Mouse (Mus musculus): ENCODE results near the gene Tpcn1.

The Tpcn1 gene

DNA sequence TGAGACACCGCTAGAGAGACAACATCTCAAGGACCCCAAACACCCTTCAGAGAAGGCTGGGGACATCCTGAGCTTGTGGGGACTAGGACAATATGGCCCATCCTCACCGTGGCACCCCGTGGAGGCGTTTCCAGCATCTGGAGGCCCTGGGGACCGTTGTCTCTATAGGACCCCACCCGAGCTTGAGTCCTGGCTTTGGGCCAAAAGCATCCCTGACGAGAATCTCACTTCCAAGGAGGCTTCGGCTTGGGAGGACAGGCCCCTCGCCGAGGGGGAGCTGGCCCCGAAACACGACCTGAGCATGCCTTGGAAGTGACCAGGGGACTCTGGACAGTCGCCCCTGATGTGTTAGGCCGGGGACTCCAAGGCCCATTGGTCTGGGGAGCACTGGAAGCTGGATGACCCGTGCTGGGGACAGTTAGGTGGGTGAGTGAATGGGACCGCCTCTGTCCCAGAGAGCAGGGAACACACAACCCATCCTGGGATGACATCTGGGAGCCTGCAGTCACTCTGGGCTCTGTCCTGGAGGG lies 20.8 kb upstream of the Tpcn1 start:
- 77% methylated on average over 16 of the region's 16 CpGs for WGBS

DNA sequence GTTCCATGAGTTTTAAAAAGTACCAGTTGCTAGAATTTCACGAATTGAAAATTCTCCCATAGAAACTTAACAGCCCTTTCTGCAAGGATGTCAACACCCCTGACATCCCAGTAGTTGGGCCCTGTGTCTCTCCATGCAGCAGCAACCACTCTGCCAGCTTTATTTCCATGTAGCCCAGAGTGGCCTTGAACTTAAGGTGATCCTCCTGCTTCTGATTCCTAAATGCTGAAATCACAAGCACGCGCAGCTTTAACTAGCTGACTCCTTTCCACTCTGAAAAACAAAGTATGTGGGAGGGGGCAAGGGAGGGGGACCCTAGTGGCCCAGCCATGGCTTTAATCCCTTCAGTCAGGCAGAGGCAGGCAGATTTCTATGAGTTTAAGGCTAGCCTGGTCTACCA lies 18.9 kb upstream of the Tpcn1 start:
- WGBS, result 75% methylated on average over 3 of the region's 3 CpGs

GRCm38 (mm10) chr5:120606590-120607200 lies 18.2 kb upstream of the Tpcn1 start:
- 68% methylated on average over 25 of the region's 25 CpGs for WGBS

GRCm38 (mm10) chr5:120605688-120606087 lies 17.2 kb upstream of the Tpcn1 start:
- 0% methylated on average over 8 of the region's 8 CpGs for WGBS

GRCm38 (mm10) chr5:120605241-120605661 lies 16.8 kb upstream of the Tpcn1 start:
- 3% methylated on average over 10 of the region's 10 CpGs for WGBS

DNA sequence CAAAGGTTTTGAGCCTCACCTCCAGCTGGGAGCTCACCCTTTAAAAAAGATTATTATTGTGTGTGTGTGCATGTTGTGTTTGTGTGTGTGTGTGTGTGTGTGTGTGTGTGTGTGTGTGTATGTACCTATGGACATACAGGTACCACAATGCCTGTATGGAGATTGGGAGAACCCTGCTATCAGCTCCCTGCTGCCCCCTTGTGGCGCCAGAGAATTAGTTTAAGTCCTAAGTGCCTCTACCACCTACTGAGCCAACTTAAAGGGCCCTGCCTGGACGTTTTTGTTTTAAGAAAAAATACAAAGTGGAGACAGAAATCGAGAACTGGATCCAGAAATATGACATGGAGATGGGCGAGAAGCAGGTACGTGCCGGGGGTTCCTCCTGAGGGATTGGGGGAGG lies 16.4 kb upstream of the Tpcn1 start:
- WGBS, result 3% methylated on average over 6 of the region's 6 CpGs

- 63% methylated on average over 7 of the region's 7 CpGs for WGBS
Measured at GRCm38 (mm10) chr5:120603515-120603914, 15.0 kb upstream of the Tpcn1 start.

DNA sequence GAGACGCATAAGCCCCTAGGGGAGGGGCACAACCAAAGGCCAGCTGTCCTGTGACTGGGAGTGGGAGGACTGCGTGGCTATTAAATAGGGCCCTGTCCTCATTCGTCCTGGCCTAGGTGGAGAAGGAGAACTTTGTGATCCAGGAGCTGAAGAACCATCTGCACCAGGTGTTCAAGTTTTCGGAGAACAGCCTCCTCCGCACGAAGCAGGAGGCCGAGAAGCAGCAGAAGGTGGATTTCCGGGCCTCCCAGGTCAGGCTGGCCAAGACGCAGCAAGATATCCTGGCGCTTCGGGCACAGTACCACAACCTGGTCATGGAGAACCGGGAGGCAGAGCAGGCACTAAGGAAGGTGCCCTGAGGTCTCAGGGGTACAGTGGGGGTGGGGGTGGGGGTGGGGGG lies 13.7 kb upstream of the Tpcn1 start:
- 94% methylated on average over 12 of the region's 12 CpGs for WGBS

DNA sequence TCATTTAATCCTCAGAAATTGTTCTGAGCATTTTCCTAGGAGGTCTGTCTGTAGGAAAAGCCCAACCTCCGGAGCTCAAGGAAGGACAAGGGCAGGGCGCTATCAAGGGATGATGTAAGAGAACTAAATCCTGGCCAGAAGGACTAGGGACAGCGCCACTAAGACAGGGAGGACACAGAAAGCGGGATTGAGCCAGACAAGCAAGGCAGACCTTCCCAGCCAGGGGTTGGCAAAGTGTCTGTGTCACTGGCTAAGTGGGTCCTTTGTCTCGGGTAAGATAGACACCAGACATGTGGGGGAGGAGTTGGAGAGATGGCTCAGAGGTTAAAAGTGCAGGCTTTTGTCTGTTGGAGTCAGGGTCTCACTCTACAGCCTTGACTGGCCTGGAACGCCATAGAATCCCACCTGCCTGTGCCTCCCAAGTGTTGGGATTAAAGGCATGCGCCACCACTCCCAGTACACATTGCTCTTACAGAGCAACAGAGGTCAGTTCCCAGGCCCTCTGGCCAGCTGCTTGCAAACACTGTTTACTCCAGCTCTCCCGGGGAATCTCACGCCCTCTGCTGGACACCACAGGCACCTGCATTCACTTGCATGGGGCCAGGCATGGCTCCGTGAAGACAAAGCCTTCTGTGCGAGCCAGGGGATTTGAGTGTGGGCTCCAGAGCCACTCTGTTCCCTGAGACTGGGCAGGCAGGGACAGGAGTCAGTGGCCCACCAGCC lies 12.6 kb upstream of the Tpcn1 start:
- 61% methylated on average over 11 of the region's 11 CpGs for WGBS

DNA sequence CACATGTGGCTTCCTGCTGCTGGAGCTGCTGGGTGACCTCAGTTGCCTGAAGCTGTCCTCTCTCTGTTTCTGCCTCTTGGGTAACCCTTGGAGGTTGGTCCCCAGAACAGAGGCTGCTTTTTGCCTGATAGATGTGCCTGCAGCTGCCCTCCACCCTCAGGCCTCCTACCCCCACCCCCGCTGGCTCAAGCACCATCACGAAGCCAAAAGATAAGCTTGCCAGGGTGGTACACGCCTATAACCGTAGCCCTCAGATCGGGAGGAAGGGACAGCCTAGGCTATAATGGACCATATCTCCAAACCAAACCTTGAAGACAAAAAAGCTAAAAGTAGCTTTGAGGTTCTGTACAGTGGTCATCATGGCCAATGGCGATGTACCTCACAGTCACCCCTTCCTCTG lies 11.2 kb upstream of the Tpcn1 start:
- 93% methylated on average over 6 of the region's 6 CpGs for WGBS

- WGBS, result 92% methylated on average over 6 of the region's 6 CpGs
Measured at GRCm38 (mm10) chr5:120594485-120594884, 6.0 kb upstream of the Tpcn1 start.

DNA sequence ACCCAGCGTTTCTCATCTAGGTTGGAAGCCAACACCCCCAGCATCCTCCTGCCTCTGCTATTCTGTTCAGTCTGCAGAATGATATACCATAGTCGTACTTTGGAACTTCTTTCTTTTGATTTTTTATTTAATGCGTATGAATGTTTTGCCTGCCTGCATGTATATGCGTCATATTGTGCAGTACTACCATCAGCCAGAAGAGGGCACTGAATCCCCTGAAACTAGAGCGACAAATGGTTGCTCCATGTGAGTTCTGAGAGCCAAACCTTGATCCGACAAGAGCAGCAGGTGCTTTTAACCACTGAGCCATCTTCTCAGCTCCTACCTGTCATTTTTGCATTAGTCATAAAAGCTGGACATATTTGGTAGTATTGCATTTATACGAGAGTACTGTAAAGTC lies 3.7 kb upstream of the Tpcn1 start:
- WGBS, result 74% methylated on average over 7 of the region's 7 CpGs

- whole genome bisulfite sequencing, result 81% methylated on average over 16 of the region's 16 CpGs
Measured at GRCm38 (mm10) chr5:120590356-120591010, 2.0 kb upstream of the Tpcn1 start.

- WGBS, result 1% methylated on average over 28 of the region's 29 CpGs
Measured at GRCm38 (mm10) chr5:120587940-120588568, 419 bp downstream of the Tpcn1 start.

GRCm38 (mm10) chr5:120587616-120587926 lies 902 bp downstream of the Tpcn1 start:
- 9% methylated on average over 9 of the region's 9 CpGs for WGBS

GRCm38 (mm10) chr5:120586741-120587615 lies 1.5 kb downstream of the Tpcn1 start:
- 8% methylated on average over 17 of the region's 17 CpGs for WGBS

GRCm38 (mm10) chr5:120584968-120585367 lies 3.5 kb downstream of the Tpcn1 start:
- 60% methylated on average over 15 of the region's 15 CpGs for WGBS

GRCm38 (mm10) chr5:120583511-120583910 lies 5.0 kb downstream of the Tpcn1 start:
- WGBS, result 77% methylated on average over 4 of the region's 4 CpGs

DNA sequence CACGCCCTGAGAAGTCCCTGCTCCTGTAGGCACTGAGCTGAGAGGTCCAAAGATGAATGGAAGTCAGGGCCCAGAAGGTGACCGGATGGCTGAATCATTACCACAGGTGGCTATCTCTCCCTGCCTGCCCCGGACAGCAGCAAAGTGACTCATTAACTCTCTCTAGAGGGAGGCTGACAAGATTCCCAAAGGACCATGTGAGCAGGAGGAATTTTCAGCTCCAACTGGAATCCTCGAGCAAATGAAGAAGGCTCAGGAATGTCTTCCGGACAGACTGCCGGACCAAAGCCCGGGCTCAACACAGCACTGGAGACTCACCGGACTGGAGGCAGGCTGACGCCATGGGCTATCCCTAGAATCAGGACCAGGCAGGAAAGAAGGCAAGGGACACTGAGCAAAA lies 6.5 kb downstream of the Tpcn1 start:
- 82% methylated on average over 9 of the region's 9 CpGs for WGBS

- WGBS, result 85% methylated on average over 26 of the region's 26 CpGs
Measured at GRCm38 (mm10) chr5:120579898-120580626, 8.4 kb downstream of the Tpcn1 start.

All from cerebral cortex, adult 2 months (tissue).